Mouse (Mus musculus): ENCODE measurements around the gene Prmt8.

DNA sequence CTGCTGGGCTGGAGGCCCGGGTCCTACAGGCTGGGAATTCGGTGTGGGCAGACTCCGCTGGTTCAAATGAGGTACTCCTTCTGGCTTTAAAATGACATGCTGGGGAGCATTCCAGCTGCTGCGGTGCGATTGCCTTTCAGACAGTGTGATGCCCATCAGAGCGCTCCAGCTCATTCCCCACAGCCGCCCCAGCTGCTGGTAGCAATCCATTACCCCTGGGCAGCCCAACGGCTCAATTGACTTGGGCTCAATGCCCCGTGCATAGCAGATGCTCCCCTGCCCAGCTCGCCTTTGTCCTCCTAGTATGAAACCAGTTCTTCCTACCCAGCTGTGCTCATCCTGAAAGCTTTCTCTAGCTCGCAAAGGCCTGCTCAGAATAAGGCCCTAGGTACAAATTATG, 92.4 kb downstream of the Prmt8 start:
- TF ChIP-seq EP300 (IDR thresholded peaks at IDR 0.05; ENCODE audit: insufficient read depth, low read depth, low read length) (no peak), POLR2A (IDR thresholded peaks at IDR 0.05; ENCODE audit: insufficient read depth, low read length) (no peak), CTCF (IDR thresholded peaks at IDR 0.05; ENCODE audit: low read depth, low read length) (no peak)

All from ES-Bruce4 (cell line).